Mouse (Mus musculus) thymus, adult 2 months (tissue): ENCODE data around the gene Drap1. TPM values are rescaled to one million over a fixed set of nuclear protein-coding genes. Genes with fewer than 3 reads are reported as not detected.
A peak's percentile ranks its signal among the peaks of the same experiment; 100 is the strongest.

Experiments
- DNase-seq: peaks from one replicate; pipeline ENCODE4 v3.0.0; 2021
- H3K27ac ChIP-seq: fragments of 200-500 bp; 2 replicates; pipeline ENCODE4 v1.5.1; 2012; ENCODE audit warnings: low read length, control low read depth; ENCODE audit not compliant: control insufficient read depth, insufficient read depth
- H3K27me3 ChIP-seq: fragments of 200-500 bp; 2 replicates; pipeline ENCODE4 v1.6.1; 2012; ENCODE audit warnings: mild to moderate bottlenecking, low read length, moderate library complexity, mixed read lengths; ENCODE audit not compliant: control insufficient read depth, insufficient read depth
- H3K36me3 ChIP-seq: fragments of 200-500 bp; 2 replicates; pipeline ENCODE4 v1.6.1; 2012; ENCODE audit warnings: mild to moderate bottlenecking, low read length, moderate library complexity; ENCODE audit not compliant: control insufficient read depth, insufficient read depth
- H3K4me1 ChIP-seq: fragments of 200-500 bp; replicated peaks from 2 replicates; pipeline ENCODE4 v1.6.1; 2012; ENCODE audit warnings: low read length; ENCODE audit not compliant: control insufficient read depth, insufficient read depth
- H3K4me3 ChIP-seq: fragments of 200-500 bp; 2 replicates; pipeline ENCODE4 v1.5.1; 2012; ENCODE audit warnings: mild to moderate bottlenecking, low read length, control low read depth, moderate library complexity; ENCODE audit not compliant: control insufficient read depth, insufficient read depth
- CTCF ChIP-seq: fragments of 200-500 bp; IDR thresholded peaks from 2 replicates; pipeline ENCODE4 v1.5.1; 2012; ENCODE audit warnings: mild to moderate bottlenecking, control low read depth, low read length, moderate library complexity, borderline replicate concordance; ENCODE audit not compliant: control insufficient read depth, poor library complexity, insufficient read depth; ENCODE audit errors: extremely low read depth
- POLR2A ChIP-seq: fragments of 200-500 bp; IDR thresholded peaks from 2 replicates; pipeline ENCODE4 v1.6.1; 2012; ENCODE audit warnings: mild to moderate bottlenecking, low read length, control low read depth, moderate library complexity; ENCODE audit not compliant: control insufficient read depth, poor library complexity, insufficient read depth; ENCODE audit errors: extremely low read depth
- WGBS: fragments of 180-500 bp; shearing (Covaris S2); methylation state at CpG from one replicate; pipeline ENCODE4 v1.1.7; 2018; 5-methylcytosine and 5-hydroxymethylcytosine counted together
- polyA plus RNA-seq: library from polyadenylated mRNA; depleted of rRNA; stranded (reverse); fragments of >200 nt; gene quantifications from 2 replicates; pipeline ENCODE4 v1.2.3, GENCODE M21; 2012

The Drap1 gene
- polyA plus RNA-seq, 1 experiment: 133 TPM

DNA sequence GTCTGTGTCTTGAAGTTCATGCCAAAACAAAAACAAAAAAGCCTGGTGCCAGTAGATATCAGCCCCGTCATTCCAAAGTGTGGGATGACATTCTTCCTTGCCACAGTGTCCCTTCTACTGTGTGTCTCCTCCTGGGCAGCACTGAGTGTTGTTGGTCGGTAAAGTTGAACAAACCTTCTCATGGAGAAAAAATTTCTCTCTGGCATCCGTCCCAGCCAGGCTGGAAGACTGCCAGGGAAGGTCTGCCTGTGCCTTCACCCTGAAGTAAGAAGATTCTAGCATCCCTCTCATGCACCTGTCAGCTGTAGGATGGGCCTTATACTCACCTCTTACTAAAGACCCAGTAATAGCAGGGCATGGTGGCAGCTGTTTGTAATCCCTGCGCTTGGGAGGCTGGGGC is 31.9 kb downstream of the Drap1 start:
- Histone ChIP-seq H3K27ac (no peak overlapping the region), H3K36me3 (no peaks in the 10 kb centered on the region), H3K4me1 (peaks cover 15% of the 10 kb centered on the region), H3K27me3 (no peaks in the 10 kb centered on the region), H3K4me3 (no peak overlapping the region)
- DNase-seq: no peak
- TF ChIP-seq CTCF (no peak), POLR2A (no peak)
- 74% methylated on average over 4 of the region's 4 CpGs for WGBS

DNA sequence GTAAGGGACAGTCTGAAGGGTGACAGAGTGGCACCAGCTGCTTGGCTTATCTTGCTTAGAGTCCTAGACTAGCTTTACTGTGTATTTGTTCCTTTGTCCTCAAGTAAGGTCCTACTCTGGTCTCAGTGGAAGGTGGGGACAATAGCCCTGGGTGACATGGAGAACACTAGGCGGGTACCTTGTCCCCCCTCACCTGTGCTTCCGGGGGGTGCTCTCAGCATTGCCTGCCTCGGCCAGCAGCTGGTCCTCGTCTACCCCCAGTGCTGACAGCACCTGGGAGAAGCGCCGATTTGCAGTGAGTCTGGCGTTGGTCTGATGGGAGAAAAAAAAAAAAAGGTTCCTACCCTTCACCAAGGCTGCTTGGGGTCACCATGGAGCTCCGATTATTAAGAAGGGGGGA is 34.4 kb downstream of the Drap1 start:
- 48% methylated on average over 8 of the region's 8 CpGs for WGBS
- DNase-seq: peak; percentile 43
- H3K27ac ChIP-seq: peak overlapping the region; percentile 94
- no peaks in the 10 kb centered on the region for H3K27me3 ChIP-seq
- no peaks in the 10 kb centered on the region for H3K36me3 ChIP-seq
- peak overlapping the region; percentile 0; the same call in 1 of the 2 replicates for H3K4me3 ChIP-seq
- H3K4me1 ChIP-seq: peaks cover 19% of the 10 kb centered on the region
- no peak for TF ChIP-seq POLR2A
- TF ChIP-seq CTCF: no peak

DNA sequence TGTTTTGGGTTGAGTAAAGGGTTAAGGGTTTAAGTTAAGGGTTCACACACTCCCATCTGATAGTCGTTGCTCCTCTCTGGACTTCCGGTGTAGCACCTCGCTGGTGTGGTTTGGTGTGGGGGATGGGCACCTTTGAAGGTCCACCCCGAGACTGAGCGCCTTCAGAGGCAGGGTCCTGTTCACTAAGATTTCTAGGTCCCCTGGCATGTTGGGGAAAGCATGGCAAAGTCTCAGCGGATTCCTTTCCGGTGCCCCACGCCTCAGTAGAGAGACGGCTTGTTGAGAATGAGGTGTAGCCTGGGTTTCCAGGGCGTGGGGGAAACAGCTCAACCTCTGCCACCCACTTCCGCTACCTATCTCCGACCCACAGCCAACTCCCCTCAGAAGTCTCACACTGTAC is 35.1 kb downstream of the Drap1 start:
- 2% methylated on average over 12 of the region's 12 CpGs for WGBS
- Histone ChIP-seq H3K27me3 (no peaks in the 10 kb centered on the region), H3K27ac (peak overlapping the region; percentile 94), H3K4me3 (peak overlapping the region; percentile 56), H3K36me3 (peaks cover 2% of the 10 kb centered on the region; the same call in 1 of the 2 replicates), H3K4me1 (peaks cover 19% of the 10 kb centered on the region)
- TF ChIP-seq POLR2A (peak; percentile 71; the same call in 1 of the 2 replicates), CTCF (0 out of 2 replicates have a peak, but pooled peaks have one; percentile 10)
- DNase-seq: peak; percentile 82

DNA sequence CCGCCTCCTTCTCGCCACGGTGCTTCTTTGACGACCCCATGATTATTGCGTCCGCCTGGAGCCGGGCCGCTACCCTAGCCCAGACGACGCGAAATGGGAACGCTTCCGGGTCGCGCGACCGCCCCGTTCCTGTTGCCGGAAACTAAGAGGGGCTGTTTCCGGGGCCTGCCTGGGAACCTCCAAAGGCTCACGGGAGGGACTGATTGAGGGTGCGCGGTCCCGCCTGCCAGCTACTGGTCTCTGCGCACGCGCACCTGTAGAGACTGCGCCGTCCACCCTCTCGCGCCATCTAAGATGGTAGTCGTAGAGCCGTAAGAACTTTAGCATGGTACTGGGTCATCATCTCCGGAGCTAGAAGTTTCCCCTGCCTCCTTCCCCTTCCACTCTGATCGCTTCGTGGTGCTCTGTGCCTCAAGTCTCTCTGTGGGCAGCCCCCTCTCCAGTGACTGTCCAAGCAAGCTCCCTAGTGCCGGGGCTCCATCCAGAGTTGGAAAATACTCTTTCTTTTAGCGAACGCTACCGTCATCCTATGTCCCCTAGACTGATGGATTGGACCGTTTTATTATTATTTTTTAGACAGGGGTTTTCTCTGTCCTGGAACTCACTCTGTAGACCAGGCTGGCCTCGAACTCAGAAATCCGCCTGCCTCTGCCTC is 36.1 kb downstream of the Drap1 start, which contains the start of gene Sart1:
Gene Sart1 (minus strand): TSS at position 116 of the 655 bp plus-strand sequence.
- H3K27ac ChIP-seq: peak within 1 kb of the TSS; percentile 94
- peak; percentile 95 for TF ChIP-seq POLR2A
- TF ChIP-seq CTCF: 0 out of 2 replicates have a peak, but pooled peaks have one; percentile 26
- H3K27me3 ChIP-seq: no peaks in the 10 kb centered on the region
- DNase-seq: peak; percentile 94
- H3K4me1 ChIP-seq: peaks cover 19% of the 10 kb centered on the region
- H3K36me3 ChIP-seq: peaks cover 11% of the 10 kb centered on the region
- under 1% methylated on average over 43 of the region's 43 CpGs for WGBS
- H3K4me3 ChIP-seq: peak within 1 kb of the TSS; percentile 88

DNA sequence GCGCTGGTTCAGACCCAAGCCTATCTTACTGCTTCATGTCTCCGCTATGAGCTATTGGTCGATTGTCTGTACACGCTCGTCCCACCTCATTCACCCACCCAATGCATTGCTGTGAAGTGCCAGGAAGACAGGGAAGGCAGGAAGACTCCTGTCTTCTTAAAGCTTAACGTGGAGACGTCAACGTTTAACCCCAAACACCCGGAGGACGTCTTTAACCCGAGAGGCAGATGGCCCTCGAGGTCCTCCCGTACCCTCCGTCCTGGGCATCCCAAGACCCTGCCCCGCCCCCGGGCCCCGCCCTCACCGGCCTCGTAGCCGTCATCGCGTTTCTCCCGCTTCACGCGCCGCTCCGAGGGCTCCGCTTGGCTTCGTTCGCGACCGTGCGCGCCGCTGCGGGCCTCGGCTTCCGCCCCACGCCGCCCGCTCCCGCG is 36.8 kb downstream of the Drap1 start:
- Histone ChIP-seq H3K27me3 (no peaks in the 10 kb centered on the region), H3K36me3 (peaks cover 18% of the 10 kb centered on the region), H3K27ac (no peak overlapping the region), H3K4me1 (peaks cover 19% of the 10 kb centered on the region), H3K4me3 (peak overlapping the region; percentile 88)
- WGBS: under 1% methylated on average over 43 of the region's 43 CpGs
- no peak for DNase-seq
- no peak for TF ChIP-seq CTCF
- TF ChIP-seq POLR2A: no peak

DNA sequence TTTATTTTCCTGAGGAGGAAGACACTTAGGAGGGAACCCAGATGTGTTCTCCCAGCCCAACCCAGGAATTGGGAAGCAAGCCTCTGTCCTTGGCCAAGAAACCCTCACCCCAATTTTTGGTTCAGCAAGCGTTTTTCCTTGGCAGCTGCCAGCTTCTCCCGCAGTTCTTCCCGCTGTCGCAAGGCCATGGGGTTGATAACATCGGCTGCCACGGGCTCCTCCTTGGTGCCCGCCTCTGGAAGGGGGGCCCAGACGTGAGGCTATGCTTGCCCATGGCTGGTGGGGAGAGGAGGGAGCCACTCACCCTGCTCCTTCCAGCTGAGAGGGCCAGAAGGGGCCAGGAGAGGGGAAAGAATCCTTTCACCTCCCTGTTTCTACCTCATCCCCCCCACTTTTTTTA is 40.1 kb downstream of the Drap1 start:
- peaks cover 51% of the 10 kb centered on the region for H3K36me3 ChIP-seq
- 97% methylated on average over 8 of the region's 8 CpGs for WGBS

More for the DNA sequence above, 40.1 kb downstream of the Drap1 start:
- no peak overlapping the region for H3K27ac ChIP-seq
- no peak overlapping the region for H3K4me3 ChIP-seq
- H3K4me1 ChIP-seq: peaks cover 8% of the 10 kb centered on the region
- no peaks in the 10 kb centered on the region for H3K27me3 ChIP-seq
- no peak for TF ChIP-seq POLR2A
- TF ChIP-seq CTCF: no peak
- no peak for DNase-seq
